Mouse (Mus musculus): Measurements from ENCODE around the gene Adamts7.

Adamts7 gene

GRCm38 (mm10) chr9:90145788-90146187, 17.1 kb upstream of the Adamts7 start:
- intact Hi-C loops (cut with DNase I) = no loop called here

- intact Hi-C loops (cut with DNase I) = no loop called here
These were observed 16.0 kb upstream of the Adamts7 start for GRCm38 (mm10) chr9:90146869-90147268.

GRCm38 (mm10) chr9:90162243-90162925, 485 bp upstream of the Adamts7 start:
- intact Hi-C loops (cut with DNase I) = no loop called here

- intact Hi-C loops (cut with DNase I) = no loop called here
These were observed 853 bp downstream of the Adamts7 start for GRCm38 (mm10) chr9:90163749-90164095.

GRCm38 (mm10) chr9:90164670-90165453, 2.0 kb downstream of the Adamts7 start:
- intact Hi-C loops (cut with DNase I) = no loop called here

GRCm38 (mm10) chr9:90165590-90165989, 2.7 kb downstream of the Adamts7 start:
- intact Hi-C loops (cut with DNase I) = no loop called here

- intact Hi-C loops (cut with DNase I) = no loop called here
These were observed 3.7 kb downstream of the Adamts7 start for GRCm38 (mm10) chr9:90166615-90167014.

GRCm38 (mm10) chr9:90169965-90170364, 7.1 kb downstream of the Adamts7 start:
- intact Hi-C loops (cut with DNase I) = no loop called here

- intact Hi-C loops (cut with DNase I) = no loop called here
These were observed 8.6 kb downstream of the Adamts7 start for GRCm38 (mm10) chr9:90171421-90171820.

- intact Hi-C loops (cut with DNase I) = no loop called here
These were observed 9.9 kb downstream of the Adamts7 start for GRCm38 (mm10) chr9:90172528-90173321.

- intact Hi-C loops (cut with DNase I) = no loop called here
These were observed 10.5 kb downstream of the Adamts7 start for GRCm38 (mm10) chr9:90173330-90173729.

- intact Hi-C loops (cut with DNase I) = no loop called here
These were observed 16.5 kb downstream of the Adamts7 start for GRCm38 (mm10) chr9:90179409-90179808.

- intact Hi-C loops (cut with DNase I) = no loop called here
These were observed 19.0 kb downstream of the Adamts7 start for GRCm38 (mm10) chr9:90181656-90182388.

GRCm38 (mm10) chr9:90182636-90183421, 20.0 kb downstream of the Adamts7 start:
- intact Hi-C loops (cut with DNase I) = no loop called here

GRCm38 (mm10) chr9:90183550-90183949, 20.7 kb downstream of the Adamts7 start:
- intact Hi-C loops (cut with DNase I) = no loop called here

GRCm38 (mm10) chr9:90184116-90184515, 21.2 kb downstream of the Adamts7 start:
- intact Hi-C loops (cut with DNase I) = no loop called here

GRCm38 (mm10) chr9:90185356-90185910, 22.6 kb downstream of the Adamts7 start:
- intact Hi-C loops (cut with DNase I) = no loop called here

- intact Hi-C loops (cut with DNase I) = no loop called here
These were observed 26.0 kb downstream of the Adamts7 start for GRCm38 (mm10) chr9:90188893-90189292.

- intact Hi-C loops (cut with DNase I) = no loop called here
These were observed 26.5 kb downstream of the Adamts7 start for GRCm38 (mm10) chr9:90189391-90189790.

- intact Hi-C loops (cut with DNase I) = no loop called here
These were observed 32.1 kb downstream of the Adamts7 start for GRCm38 (mm10) chr9:90195000-90195399.
